Mouse (Mus musculus) urinary bladder, postnatal 10 days (tissue): Measurements from ENCODE around the gene Rundc1.
A peak's percentile ranks its signal among the peaks of the same experiment; 100 is the strongest.
"Not testable (repeated sequence)": the region's sequence is repeated elsewhere in the genome, so short reads cannot be mapped to it uniquely, and the experiment has no call there.

Source experiments
- DNase-seq: peaks from one replicate; pipeline ENCODE4 v3.0.0; 2022; ENCODE audit warnings: low spot score

The Rundc1 gene

DNA sequence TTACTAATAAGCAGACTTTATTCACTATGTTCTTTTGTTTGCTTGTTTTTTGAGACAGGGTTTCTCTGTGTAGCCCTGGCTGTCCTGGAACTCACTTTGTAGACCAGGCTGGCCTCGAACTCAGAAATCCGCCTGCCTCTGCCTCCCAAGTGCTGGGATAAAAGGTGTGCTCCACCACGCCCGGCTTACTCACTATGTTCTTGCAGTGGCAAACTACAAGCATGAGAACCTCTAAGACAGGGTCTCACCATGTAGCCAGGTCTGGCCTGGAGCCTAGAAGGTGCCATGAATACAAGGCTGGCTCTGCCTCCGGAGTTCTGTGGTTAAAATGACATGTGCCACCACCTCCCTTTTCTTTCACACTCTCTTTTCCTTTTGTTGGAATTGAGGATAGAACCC lies 41.7 kb downstream of the Rundc1 start:
- not testable (repeated sequence) for DNase-seq

DNA sequence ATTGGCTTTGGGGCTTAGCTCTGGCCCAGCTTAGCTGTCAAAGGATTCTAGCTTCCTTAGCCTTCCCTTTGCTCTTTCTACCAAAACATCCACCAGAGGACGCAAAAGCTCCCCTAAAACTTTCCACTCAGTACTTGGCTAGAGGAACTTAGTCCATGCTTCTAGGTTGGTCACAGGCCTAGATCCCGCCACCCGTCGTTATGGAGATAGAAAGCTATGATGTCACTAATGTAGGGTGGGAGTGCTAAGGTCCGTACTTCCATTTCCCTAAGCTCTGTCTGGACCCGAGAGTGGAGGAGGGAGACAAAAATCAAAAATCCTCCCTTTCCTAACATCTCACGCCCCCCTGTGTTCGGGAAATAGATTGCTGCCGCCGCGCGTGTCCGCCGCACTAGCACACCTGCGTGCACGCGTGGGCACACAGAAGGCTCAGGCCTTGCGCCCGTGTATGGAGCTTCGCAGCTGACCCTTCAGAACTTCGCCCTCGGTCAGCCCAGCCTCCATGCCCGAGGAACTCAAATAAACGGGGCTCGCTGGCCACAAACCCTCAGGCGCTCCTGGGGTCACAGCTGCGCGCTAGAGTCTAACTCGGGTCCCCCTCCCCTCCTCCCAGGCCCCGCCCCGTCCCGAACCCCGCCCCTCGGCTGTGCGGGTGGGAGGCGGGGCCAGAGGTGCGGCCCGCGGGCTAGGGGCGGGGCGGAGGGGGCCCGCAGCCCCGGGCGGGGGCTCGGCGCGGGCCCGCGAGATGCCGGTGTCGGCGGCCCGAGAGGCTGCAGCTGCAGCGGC lies 42.8 kb downstream of the Rundc1 start:
- DNase-seq, result no peak

DNA sequence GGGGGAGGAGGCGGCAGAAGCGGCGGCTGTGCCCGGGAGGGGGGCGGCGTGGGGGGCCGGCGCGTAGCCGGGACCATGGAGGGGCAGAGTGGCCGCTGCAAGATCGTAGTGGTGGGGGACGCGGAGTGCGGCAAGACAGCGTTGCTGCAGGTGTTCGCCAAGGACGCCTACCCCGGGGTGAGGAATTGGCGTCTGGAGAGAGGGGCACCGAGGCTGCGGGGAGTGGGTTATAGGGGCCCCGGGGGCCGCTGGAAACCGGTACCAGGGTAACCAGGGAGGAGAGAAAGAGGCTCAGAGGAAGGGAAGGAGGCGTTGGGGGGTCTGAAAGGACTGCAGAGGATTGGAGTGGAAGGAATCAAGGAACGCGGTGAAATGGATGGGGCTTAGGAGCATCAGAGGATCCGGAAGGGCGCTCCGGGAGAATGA lies 43.4 kb downstream of the Rundc1 start:
- DNase-seq, result peak; percentile 14

DNA sequence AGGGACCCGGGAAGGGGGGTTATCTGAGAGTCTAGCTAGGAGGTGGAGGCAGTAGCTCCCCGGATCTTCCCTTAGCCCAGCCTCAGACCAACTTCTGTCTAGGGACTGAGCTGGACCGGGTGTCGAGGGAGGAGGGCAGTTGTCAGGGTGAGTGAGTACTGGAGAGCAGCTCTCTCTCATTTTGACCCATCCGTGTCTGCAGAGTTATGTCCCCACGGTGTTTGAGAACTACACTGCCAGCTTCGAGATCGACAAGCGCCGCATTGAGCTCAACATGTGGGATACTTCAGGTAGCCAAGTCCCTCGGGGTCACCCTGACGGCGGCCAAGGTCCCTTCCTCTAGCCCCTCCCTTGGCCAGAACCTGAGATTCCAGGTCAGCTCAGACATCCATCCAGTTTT lies 43.8 kb downstream of the Rundc1 start:
- no peak for DNase-seq

DNA sequence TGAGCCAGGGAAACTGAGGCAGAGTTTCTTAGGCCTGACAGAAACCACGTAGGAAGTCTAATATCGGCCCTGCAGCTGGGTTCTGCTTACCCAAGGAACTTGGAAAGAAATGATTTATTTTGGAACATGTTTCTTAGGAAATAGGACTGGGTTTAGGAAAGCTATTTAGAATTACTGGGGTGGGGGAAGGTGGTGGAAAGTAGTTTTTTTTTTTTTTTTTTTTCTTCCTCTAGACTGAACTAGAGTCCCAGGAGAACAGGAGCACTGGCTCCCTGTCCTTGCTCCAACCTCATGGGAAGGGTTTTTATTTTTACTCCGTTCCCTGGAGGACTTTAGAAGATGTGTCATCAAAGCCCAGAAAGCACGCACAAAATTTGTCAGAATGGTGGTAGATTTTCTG lies 44.3 kb downstream of the Rundc1 start:
- no peak for DNase-seq

DNA sequence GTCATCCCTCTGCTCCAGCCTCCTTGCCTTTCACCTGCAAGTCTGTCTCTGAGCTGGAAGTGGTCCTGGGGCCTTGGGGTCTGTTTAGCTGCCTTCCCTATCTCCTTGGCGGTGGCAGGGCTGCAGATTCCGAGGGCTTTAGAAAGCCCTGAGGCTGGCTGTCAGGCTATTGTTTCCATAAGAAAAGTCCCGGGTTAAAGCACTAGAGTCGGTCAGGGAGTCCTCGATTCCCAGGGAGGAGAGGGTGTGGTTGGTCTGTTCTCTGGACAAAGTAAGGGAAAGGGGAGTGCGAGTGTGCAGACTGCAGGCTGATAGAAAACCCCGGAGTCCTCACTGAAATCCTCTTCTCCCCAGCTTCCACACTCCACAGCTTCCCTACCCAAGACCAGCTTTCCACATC lies 45.3 kb downstream of the Rundc1 start:
- no peak for DNase-seq

DNA sequence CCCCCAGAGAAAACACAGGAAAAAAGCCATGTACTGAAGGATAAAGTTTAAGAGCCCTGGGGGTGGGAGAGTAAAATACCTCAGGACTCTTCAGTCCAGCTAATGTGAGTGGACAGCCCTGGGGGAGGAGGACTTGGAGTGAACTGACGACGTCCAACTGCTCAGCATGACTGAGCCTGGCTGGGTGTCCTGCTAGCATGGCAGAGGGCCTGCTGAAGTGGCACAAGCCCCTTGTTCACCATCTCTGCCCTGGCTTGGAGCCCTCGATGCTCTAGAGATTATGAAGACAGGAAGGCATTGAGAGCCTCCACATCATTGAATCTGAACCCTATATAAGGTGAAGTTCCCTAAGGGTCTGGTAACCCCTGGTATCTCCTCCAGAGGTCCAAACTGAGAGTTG lies 47.0 kb downstream of the Rundc1 start:
- DNase-seq, result no peak

DNA sequence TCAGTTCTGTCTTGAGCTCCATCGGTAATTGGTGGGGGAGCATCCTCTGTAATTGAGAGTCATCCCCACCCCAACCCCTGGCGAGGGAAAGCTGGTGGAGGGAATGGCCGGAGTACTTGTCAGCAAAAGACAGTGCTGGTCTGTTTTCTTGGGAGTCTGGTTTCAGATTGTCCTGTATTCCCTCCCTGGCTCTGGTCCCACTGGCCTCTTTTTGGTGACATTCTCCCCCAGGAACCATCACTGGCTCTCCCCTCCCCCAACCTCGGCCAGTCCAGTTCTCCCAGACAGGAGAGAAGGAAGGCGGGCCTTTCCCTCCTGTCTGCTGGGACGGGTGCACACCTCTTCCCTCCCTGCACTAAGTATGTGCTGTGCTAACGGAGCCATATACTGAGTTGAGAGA lies 47.5 kb downstream of the Rundc1 start:
- DNase-seq, result no peak

DNA sequence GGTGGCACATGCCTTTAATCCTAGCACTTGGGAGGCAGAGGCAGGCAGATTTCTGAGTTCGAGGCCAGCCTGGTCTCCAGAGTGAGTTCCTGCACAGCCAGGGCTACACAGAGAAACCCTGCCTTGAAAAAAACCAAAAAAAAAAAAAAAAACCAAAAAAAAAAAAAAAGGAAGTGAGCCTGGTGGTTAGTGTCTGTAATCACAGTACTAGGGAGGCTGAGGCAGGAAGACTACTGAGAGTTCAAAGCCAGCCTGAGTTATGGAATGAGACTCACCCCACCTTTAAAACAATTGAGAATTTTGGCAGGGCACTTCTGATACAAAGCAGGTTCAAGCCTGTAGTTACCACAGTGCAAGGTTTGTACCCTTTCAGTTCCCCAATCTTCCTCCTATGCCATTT lies 48.8 kb downstream of the Rundc1 start:
- not testable (repeated sequence) for DNase-seq

DNA sequence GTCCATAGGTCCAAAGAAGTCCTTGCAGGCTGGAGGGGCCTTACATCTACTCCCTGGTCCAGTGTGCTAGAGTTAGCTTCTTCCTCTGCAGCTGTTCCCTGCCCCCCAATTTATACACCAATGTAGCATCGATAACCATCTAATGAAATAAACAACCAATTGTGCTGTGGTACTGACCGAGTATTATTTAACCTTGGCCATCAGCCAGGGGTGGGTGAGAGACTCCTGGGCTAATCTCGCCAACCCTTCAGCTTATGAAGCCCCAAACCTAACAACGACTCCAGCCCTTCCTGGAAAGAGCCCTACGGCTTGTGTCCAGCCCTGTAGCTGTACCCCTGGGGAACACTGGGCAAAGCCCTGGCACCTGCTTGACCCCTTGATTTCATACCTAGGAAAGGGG lies 49.4 kb downstream of the Rundc1 start:
- DNase-seq, result no peak

DNA sequence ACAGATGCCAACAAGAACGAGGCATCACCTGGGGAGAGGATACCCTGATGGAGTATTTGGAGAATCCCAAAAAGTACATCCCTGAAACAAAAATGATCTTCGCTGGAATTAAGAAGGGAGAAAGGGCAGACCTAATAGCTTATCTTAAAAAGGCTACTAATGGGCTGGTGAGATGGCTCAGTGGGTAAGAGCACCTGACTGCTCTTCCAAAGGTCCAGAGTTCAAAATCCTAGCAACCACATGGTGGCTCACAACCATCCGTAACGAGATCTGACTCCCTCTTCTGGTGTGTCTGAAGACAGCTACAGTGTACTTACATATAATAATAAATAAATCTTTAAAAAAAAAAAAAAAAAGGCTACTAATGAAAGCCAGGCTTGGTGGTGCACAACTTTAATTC lies 51.5 kb downstream of the Rundc1 start:
- not testable (repeated sequence) for DNase-seq

DNA sequence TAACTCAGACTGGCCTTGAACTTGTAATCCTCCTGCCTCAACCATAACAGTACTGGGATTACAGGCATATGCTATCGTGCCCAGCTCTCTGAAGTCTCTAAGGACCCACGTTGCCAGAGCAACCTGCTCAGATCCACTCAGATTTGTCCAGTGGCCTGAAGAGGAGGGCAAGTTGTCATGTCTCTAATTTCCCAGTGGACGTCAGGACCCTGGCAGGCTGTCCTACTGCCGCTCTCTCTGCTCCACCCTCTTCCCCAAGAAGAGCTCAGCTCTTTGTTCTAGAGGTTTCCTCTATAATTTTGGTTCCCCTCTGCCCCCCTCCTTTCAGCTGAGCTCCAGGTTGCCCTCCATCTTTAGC lies 52.3 kb downstream of the Rundc1 start:
- no peak for DNase-seq

DNA sequence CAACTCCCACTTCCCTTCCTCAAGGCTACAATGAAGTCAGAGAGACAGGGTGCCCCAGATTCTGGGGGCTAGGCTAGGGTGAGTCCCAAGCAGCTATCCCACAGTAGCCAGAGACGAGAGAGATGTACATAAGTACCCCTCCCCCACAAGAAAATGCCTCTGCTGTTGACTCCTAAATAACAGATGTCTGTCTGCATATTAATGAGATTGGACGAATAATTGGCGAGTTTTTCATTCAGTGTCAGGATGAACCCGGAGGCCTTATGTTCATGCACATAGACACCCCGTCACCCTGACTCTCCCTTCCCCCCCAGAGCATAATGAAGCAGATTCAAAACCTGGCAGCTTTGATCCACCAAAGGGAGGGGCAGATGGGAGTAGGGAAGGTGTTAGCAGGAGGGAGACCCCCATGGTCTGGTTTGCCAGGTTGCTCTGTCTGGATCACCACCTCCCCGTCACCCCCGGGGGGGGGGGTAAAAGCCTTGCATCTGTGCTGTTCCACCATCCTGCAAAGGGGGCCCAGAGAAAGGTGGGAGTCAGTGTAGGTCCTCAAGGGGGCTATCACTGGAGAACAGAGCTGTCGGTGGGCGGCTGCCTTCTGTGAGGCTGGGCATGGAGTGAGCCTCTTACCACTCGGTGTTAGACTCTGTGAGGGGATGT lies 52.8 kb downstream of the Rundc1 start:
- no peak for DNase-seq

DNA sequence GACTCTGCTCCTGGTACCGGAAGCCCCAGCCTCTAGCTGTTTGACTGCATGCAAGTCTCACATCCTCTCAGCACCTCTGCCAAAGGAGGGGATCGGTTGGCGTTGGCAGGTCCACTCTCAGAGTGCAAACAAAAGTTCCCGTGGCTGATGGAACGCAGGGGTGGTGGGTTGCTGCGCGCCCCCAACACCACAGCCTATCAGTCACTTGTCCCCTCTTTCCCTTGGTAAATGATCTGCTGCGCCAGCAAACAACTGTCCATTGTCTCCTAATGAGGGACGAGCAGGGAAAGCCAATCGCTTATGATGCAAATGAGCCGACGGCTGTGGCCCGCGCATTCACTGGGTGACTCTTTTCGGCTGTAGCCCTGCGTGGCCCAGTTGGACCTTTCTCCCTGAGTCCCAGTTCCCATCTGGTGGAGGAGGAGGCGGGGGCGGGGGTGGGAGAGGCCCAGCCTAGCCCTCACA lies 54.3 kb downstream of the Rundc1 start:
- no peak for DNase-seq

DNA sequence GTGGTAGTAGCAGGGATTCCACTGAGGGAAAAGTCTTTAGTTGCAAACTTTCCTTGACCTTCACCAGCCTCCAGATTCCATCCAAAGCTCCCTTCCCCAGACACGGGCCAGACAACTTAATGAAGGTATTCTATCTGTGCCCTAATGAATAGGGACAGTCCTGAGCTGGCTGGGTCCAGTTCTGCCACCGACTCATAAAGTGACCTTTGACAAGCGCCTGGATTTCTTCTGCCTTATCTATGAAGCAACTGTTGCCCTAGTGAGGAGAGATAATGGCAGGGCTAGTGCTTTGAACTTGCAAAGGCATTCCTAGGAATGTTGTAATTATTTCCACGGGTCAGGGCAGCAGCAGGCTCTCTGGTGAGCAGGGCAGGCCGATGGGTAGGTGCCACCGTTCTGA lies 56.0 kb downstream of the Rundc1 start:
- DNase-seq, result no peak

DNA sequence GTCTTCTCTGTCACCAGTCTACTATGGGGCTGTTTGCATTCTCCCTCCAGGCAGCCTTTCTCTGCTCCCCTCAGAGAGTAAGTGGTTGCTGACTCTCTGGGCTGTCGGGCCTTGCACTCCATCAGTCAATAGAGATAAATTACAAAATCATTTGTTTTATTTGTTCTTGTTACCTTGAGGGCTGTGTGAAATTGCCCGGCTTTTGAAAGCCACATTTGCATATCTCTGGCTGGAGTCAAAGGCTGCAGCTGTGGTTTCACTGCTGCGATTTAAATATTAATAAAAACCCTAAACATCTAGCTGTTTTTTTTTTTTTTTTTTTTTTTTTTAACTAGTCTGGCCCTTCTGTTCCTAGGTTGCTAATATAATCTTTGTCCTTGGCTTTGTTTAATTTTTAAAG lies 58.9 kb downstream of the Rundc1 start:
- DNase-seq, result no peak

DNA sequence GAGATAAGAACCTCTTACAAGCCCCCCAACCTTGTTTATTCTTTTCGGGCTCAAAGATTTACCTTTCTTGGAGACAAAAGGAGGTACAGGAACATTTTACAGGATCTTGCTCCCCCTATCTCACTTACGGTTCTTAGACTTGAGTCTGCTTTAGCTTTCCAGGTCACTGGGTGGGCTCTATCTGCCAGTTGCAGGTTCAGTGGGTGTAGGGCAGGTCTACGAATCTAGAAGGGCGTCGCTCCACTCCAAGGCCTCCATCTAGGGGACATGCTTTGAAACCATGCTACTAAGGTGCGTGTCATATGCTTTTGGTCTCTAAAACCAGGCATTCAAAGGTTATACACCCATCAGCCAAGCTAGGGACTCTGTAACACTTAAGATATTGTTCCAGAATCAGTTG lies 59.4 kb downstream of the Rundc1 start:
- no peak for DNase-seq

DNA sequence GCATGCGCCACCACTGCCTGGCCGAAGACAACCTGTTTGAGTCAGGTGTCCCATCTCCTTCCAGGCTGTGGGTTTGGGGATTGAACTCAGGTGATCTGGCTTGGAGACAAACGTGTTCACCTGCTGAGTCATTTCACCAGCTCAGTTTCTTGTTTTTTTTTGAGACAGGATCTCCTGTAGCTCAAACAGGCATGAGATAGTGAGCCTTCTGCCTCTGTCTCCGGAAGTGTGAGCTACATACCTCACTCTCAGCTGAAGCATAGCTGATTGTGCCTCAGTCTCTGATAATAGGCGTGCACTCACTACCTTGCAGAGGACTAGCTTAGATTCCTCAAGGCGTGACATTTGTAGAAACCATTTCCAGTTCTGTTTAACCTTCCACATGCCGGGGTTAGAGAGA lies 59.9 kb downstream of the Rundc1 start:
- DNase-seq, result no peak
